Mouse (Mus musculus) cortical plate, adult 2 months (tissue): ENCODE data around the gene Bsdc1.

Experiments
- CTCF ChIP-seq: fragments of 200-500 bp; IDR thresholded peaks from 2 replicates; pipeline ENCODE4 v1.5.1; 2011; ENCODE audit warnings: mild to moderate bottlenecking, control low read depth, low read length; ENCODE audit not compliant: insufficient read depth; ENCODE audit errors: extremely low read depth
- POLR2A ChIP-seq: fragments of 200-500 bp; IDR thresholded peaks from 2 replicates; pipeline ENCODE4 v1.6.1; 2011; ENCODE audit warnings: mild to moderate bottlenecking, low read length, control low read depth; ENCODE audit not compliant: insufficient read depth; ENCODE audit errors: extremely low read depth

DNA sequence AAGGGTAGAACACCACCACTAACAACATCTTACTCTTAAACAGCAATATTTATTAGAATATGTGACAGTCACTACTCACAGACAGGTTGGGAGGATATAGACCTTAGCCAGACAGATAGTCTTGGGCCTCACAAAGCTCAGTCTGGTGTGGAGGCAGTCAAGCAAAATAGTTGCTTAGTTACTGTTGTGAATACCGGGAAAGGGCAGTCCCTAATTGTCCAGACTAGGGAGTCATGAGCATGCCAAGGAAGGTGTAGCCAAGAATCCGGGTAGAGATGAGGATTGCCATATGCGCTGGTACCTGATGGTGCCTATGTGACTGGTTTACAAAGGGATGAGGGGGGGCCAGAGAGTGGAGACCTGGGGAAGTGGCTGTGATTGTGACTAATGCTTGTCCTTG lies 737 bp downstream of the Bsdc1 start:
- TF ChIP-seq CTCF (no peak), POLR2A (no peak)
